Mouse (Mus musculus): ENCODE results near the gene Ptpn6. TPM values are rescaled to one million over a fixed set of nuclear protein-coding genes. Genes with fewer than 3 reads are reported as not detected.

The Ptpn6 gene
- total and polyA plus RNA-seq, 2 experiments from 2014 or later: 2.3 to 3.2 TPM

DNA sequence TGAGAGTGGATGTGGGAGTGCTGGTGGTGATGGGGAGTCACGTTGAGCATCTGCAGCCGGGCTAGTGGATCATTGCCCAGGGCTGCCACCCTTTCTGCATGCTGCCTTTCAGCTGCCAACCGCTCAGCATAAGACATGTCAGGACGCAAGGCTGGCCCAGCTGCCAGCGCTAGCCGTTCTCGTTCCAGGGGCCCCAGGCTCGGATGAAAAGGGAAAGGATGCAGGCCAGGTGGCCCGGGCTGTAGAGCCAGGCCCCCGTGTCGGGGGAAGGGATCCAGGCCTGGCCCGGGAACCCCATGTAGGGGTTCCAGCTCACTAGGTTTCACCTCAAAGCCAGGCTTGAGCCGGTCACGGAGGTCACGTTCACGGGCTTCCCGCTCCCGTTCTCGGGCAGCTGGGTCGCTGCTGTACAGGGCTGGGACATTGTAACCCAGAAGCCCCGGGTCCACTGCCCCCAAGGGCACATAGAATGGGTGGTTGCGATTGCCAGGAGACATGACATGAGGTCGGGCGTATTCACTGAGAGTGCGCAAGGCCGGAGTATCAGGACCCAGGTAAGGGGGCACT lies 6.3 kb upstream of the Ptpn6 start:
- no peak for ATAC-seq (ENCODE audit: low FRiP score)

DNA sequence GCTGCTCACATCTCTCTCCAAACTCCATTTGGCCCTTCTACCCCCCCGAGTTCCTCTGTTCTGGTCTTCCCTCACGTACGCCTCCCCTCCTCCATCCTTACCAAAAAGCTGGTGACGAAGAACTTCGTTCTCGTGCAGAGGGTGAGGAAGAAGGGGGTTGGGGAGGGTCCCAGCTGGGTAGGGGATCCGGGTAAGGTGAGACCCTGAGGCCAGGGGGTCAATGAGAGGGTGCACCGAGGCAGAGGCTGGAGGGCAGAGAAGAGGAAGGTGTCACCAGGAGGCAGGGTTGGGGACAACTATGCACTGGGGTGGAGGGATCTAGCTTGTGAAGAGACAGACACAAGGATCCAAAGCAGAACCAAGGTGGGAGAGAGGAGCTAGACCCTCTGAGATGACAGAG lies 5.1 kb upstream of the Ptpn6 start:
- peaks cover 37% of the 10 kb centered on the region for H3K36me3 ChIP-seq (ENCODE audit: insufficient read depth, low read length)
- DNase-seq (ENCODE audit: low spot score): no peak
- WGBS: 90% methylated on average over 8 of the region's 8 CpGs

More for the DNA sequence above, 6.3 kb upstream of the Ptpn6 start:
- TF ChIP-seq CTCF (IDR thresholded peaks at IDR 0.05): no peak
- no peak overlapping the region; the same call in 1 of the 2 replicates for H3K9ac ChIP-seq (replicated peaks; ENCODE audit: low read length, poor library complexity, severe bottlenecking)
- peak overlapping the region; percentile 97 for H3K4me2 ChIP-seq (ENCODE audit: low read depth, low read length, poor library complexity, severe bottlenecking)
- no peaks in the 10 kb centered on the region for H3K27me3 ChIP-seq (ENCODE audit: insufficient read depth, low read length)
- H3K4me1 ChIP-seq (ENCODE audit: insufficient read depth, low read length): 0 out of 2 replicates have a peak, but pooled peaks cover under 1% of the 10 kb centered on the region
- H3K27ac ChIP-seq (ENCODE audit: low read depth, low read length): peak overlapping the region; percentile 65
- H3K9me3 ChIP-seq (ENCODE audit: low read length): no peaks in the 10 kb centered on the region
- DNase-seq (ENCODE audit: low spot score): no peak
- 69% methylated on average over 26 of the region's 26 CpGs for WGBS
- H3K36me3 ChIP-seq (ENCODE audit: insufficient read depth, low read length): peaks cover 46% of the 10 kb centered on the region
- peak overlapping the region; percentile 44 for H3K4me3 ChIP-seq (ENCODE audit: low read depth, low read length)

DNA sequence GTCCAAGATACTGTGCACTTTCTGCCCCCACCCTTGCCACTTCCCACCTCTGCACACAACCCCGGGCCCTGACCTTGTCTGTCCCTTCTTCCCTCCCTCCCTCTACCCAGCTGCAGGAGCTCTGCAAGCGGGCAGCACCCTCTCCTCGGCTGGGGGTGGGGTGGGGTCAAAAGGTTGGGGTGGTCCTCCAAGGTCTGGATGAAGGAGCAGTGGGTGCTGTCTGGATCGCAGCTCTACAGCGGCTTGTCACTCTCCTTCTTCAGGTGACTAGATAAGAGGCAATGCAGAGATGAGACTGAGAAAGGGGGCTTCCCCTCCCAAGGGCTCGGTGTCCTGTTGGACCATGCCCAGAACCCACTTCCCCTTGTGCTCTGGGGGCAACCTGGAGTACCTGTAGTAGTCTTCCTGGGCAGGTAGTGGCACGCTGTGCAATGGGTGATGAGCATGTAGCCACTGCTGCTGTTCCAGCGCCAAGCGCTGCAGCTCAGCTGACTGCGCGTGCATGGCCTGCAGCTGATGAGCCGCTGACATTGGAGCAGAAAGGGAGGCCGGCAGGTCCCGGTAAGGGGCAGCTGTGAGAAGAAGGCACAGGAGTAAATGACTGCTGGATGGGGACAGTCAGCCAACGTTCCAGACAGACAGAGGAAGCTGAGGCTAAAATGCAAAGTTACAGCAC lies 4.5 kb upstream of the Ptpn6 start:
- Histone ChIP-seq H3K9ac (replicated peaks; ENCODE audit: low read length, poor library complexity, severe bottlenecking) (no peak overlapping the region), H3K4me1 (ENCODE audit: insufficient read depth, low read length) (peaks cover 6% of the 10 kb centered on the region; the same call in 1 of the 2 replicates), H3K9me3 (ENCODE audit: low read length) (no peaks in the 10 kb centered on the region), H3K4me2 (ENCODE audit: low read depth, low read length, poor library complexity, severe bottlenecking) (no peak overlapping the region), H3K27me3 (ENCODE audit: insufficient read depth, low read length) (no peaks in the 10 kb centered on the region), H3K36me3 (ENCODE audit: insufficient read depth, low read length) (peaks cover 34% of the 10 kb centered on the region), H3K27ac (ENCODE audit: low read depth, low read length) (no peak overlapping the region), H3K4me3 (ENCODE audit: low read depth, low read length) (no peak overlapping the region)
- WGBS: 95% methylated on average over 15 of the region's 15 CpGs
- TF ChIP-seq CTCF (IDR thresholded peaks at IDR 0.05): no peak
- ATAC-seq (ENCODE audit: low FRiP score) (no peak), DNase-seq (ENCODE audit: low spot score) (no peak)

More for the DNA sequence above, 5.1 kb upstream of the Ptpn6 start:
- Histone ChIP-seq H3K4me2 (ENCODE audit: low read depth, low read length, poor library complexity, severe bottlenecking) (no peak overlapping the region), H3K9me3 (ENCODE audit: low read length) (no peaks in the 10 kb centered on the region), H3K4me3 (ENCODE audit: low read depth, low read length) (no peak overlapping the region), H3K27ac (ENCODE audit: low read depth, low read length) (no peak overlapping the region; the same call in 1 of the 2 replicates), H3K9ac (replicated peaks; ENCODE audit: low read length, poor library complexity, severe bottlenecking) (no peak overlapping the region), H3K4me1 (ENCODE audit: insufficient read depth, low read length) (peaks cover 6% of the 10 kb centered on the region; the same call in 1 of the 2 replicates), H3K27me3 (ENCODE audit: insufficient read depth, low read length) (no peaks in the 10 kb centered on the region)
- ATAC-seq (ENCODE audit: low FRiP score): no peak
- TF ChIP-seq CTCF (IDR thresholded peaks at IDR 0.05): no peak

DNA sequence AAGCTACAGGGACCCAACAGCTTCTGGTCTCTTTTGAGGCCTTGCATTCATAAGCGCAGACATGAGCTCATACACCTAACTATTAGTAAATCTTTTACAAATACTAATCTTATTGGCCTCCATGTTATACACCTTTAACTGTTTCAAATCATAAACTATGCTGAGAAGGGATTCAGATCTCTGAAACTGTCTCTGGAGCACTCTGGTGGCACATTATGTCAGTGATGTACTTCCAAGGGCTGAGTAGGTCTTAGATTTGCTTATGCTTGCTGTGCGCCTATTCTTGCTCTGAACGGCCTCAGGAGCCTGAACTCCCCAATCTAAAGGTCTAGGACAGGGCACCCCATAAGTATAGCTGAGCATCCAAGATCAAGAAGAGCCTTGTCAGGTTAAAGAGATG lies 3.3 kb upstream of the Ptpn6 start:
- Histone ChIP-seq H3K9me3 (ENCODE audit: low read length) (no peaks in the 10 kb centered on the region), H3K4me2 (ENCODE audit: low read depth, low read length, poor library complexity, severe bottlenecking) (peak overlapping the region; percentile 70), H3K27ac (ENCODE audit: low read depth, low read length) (peak overlapping the region; percentile 98), H3K27me3 (ENCODE audit: insufficient read depth, low read length) (no peaks in the 10 kb centered on the region), H3K4me3 (ENCODE audit: low read depth, low read length) (peak overlapping the region; percentile 10; the same call in 1 of the 2 replicates), H3K9ac (replicated peaks; ENCODE audit: low read length, poor library complexity, severe bottlenecking) (peak overlapping the region; percentile 91), H3K4me1 (ENCODE audit: insufficient read depth, low read length) (peaks cover 6% of the 10 kb centered on the region; the same call in 1 of the 2 replicates), H3K36me3 (ENCODE audit: insufficient read depth, low read length) (peaks cover 24% of the 10 kb centered on the region)
- no peak for DNase-seq (ENCODE audit: low spot score)
- no peak for ATAC-seq (ENCODE audit: low FRiP score)
- 69% methylated on average over 3 of the region's 3 CpGs for WGBS
- no peak for TF ChIP-seq CTCF (IDR thresholded peaks at IDR 0.05)

DNA sequence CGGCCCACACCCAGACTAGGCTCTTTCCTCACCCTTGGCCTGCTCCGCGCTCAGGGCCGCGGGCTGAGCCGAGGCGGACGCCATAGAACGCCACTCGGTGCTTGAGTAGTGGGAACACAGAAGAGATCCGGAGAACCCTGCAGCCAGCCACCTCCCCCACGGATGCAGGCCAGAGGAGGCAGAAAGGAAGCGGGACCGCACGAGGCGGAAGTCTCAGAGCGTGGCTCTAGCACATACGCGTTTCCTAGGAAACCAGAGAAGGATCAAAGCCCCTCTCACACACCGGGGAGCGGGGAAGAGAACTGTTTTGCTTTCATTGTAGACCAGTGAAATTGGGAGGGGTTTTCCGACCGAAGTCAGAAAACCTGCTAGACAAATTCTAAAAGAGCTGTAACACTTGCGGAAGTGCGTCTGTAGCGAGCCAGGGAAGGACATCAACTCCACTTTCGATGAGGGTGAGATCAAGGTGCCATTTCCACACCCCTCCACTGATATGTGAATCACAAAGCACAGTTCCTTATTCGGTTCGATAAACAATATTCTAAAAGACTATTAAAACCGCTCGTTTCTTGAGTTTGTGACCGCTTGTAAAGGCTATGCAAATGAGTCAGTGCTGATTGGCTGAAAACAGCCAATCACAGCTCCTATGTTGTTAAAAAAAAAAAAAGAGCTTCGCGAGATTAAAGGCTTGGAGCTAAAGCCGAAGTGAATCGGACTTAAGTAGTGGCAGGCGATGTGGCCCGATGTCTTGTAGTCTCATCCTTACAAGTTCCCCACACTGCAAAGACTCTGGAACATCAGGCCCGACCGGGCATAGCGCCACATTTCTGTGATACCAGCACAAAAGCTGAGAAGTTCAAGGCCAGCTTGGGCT lies 2.6 kb upstream of the Ptpn6 start, which contains the start of gene Grcc10:
Grcc10 (minus strand) TSS at position 487 of the 874 bp plus-strand sequence.
- DNase-seq (ENCODE audit: low spot score) (peak; percentile 96), ATAC-seq (ENCODE audit: low FRiP score) (peak; percentile 84)
- under 1% methylated on average over 41 of the region's 41 CpGs for WGBS
- Histone ChIP-seq H3K4me1 (ENCODE audit: insufficient read depth, low read length) (peaks cover 6% of the 10 kb centered on the region; the same call in 1 of the 2 replicates), H3K27ac (ENCODE audit: low read depth, low read length) (peak within 1 kb of the TSS; percentile 98), H3K4me3 (ENCODE audit: low read depth, low read length) (peak within 1 kb of the TSS; percentile 52), H3K36me3 (ENCODE audit: insufficient read depth, low read length) (peaks cover 24% of the 10 kb centered on the region), H3K9ac (replicated peaks; ENCODE audit: low read length, poor library complexity, severe bottlenecking) (peak within 1 kb of the TSS; percentile 91), H3K27me3 (ENCODE audit: insufficient read depth, low read length) (no peaks in the 10 kb centered on the region), H3K9me3 (ENCODE audit: low read length) (no peaks in the 10 kb centered on the region), H3K4me2 (ENCODE audit: low read depth, low read length, poor library complexity, severe bottlenecking) (peak within 1 kb of the TSS; percentile 70)
- TF ChIP-seq CTCF (IDR thresholded peaks at IDR 0.05): no peak
